Mouse (Mus musculus): ENCODE measurements around the gene Dusp5. TPM values are rescaled to one million over a fixed set of nuclear protein-coding genes. Genes with fewer than 3 reads are reported as not detected.

Gene Dusp5
- total RNA-seq, 1 experiment from 2014 or later = 19.8 TPM

- ATAC-seq (replicated peaks; ENCODE audit: low read depth, poor library complexity, severe bottlenecking) = no peak
Measured at GRCm38 (mm10) chr19:53538024-53538423, 9.1 kb downstream of the Dusp5 start.

DNA sequence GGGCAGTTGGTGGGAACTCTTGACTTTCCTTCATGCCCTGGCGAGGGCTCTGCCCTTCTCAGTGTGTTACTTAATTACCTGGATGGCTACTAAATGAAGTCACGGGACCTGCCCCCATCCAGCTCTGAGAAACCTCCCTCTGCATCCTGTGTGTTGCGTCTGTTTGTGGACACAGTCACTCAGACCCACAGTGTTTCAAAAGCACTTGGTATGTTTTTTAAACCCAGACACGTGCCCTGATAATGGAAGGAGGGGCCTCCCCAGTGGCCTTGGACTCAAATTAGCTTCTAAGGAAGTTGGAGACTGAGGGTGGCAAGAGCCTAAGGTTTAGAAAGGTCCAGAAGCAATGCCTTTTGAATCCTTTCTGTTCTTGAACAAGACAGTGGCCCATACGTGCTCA is 9.9 kb downstream of the Dusp5 start:
- peak; percentile 10; the same call in 1 of the 2 replicates for ATAC-seq (replicated peaks; ENCODE audit: low read depth, poor library complexity, severe bottlenecking)

GRCm38 (mm10) chr19:53539296-53539695 is 10.4 kb downstream of the Dusp5 start:
- no peak for ATAC-seq (replicated peaks; ENCODE audit: low read depth, poor library complexity, severe bottlenecking)

- ATAC-seq (replicated peaks; ENCODE audit: low read depth, poor library complexity, severe bottlenecking) = no peak
Measured at GRCm38 (mm10) chr19:53543602-53544001, 14.7 kb downstream of the Dusp5 start.

GRCm38 (mm10) chr19:53544923-53545561 is 16.1 kb downstream of the Dusp5 start:
- no peak for ATAC-seq (replicated peaks; ENCODE audit: low read depth, poor library complexity, severe bottlenecking)

GRCm38 (mm10) chr19:53547597-53547996 is 18.7 kb downstream of the Dusp5 start:
- ATAC-seq (replicated peaks; ENCODE audit: low read depth, poor library complexity, severe bottlenecking) = peak; percentile 65

- no peak for ATAC-seq (replicated peaks; ENCODE audit: low read depth, poor library complexity, severe bottlenecking)
Measured at GRCm38 (mm10) chr19:53550972-53551371, 22.1 kb downstream of the Dusp5 start.

DNA sequence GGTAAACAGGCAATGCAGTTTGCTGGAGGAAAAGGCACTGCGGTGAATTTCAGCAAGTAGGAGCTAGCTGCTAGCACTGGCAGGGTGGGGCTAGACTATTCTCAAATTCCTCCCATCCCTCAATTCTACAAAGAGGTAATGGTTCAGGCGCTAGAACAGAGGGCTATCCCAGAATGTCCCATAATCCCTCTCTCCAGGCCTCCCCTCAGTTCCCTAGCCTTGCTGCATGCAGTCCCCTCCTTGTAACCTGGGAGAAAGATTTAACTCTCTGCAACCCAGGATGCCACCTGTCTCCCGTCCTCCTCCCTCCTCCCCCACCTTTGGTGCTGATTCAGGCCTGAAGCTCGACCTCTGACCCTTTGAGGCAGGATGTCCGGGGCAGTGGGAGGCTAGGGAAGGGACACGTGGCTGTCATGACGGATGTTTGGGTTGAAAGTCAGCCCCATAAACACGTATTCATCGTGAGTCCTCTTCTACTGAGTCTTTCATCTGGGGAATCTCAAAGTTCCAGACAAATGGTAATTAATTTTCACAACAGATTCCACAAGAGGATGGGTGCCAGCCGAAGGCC is 23.4 kb downstream of the Dusp5 start:
- no peak for ATAC-seq (replicated peaks; ENCODE audit: low read depth, poor library complexity, severe bottlenecking)

- no peak for ATAC-seq (replicated peaks; ENCODE audit: low read depth, poor library complexity, severe bottlenecking)
Measured at GRCm38 (mm10) chr19:53552795-53553194, 23.9 kb downstream of the Dusp5 start.

- 0 out of 2 replicates have a peak, but pooled peaks have one; percentile 24 for ATAC-seq (replicated peaks; ENCODE audit: low read depth, poor library complexity, severe bottlenecking)
Measured at GRCm38 (mm10) chr19:53554402-53554801, 25.5 kb downstream of the Dusp5 start.

DNA sequence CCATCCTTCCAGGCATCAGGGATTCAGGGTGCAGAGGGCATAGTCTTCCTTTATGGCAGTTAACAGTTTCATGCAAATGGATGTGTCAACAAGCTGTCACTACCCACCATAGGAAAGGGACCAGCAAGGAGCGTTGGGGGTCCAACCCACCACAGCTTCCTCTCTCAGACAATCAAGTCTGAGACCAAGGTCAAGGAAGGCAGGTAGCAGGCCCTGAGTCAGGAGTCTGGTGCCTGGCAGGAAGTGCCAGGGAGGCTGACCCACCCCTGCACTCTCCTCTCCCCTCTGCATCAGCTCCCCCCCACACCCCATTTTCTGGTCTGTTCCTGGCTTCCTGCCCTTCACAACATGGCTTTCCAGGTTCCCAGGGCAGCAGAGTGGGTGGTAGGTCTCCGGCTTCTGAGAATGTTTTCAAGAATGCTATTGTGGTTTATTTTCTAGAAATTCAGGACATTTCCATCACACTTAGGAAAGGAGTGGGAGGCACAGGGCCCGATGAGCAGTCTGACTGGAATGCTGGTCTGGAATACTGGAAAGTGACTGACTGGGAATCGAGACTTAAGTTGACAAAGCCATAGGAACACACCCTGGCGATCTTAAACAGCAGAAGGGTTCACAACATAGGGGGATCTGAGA is 26.2 kb downstream of the Dusp5 start:
- ATAC-seq (replicated peaks; ENCODE audit: low read depth, poor library complexity, severe bottlenecking) = no peak

DNA sequence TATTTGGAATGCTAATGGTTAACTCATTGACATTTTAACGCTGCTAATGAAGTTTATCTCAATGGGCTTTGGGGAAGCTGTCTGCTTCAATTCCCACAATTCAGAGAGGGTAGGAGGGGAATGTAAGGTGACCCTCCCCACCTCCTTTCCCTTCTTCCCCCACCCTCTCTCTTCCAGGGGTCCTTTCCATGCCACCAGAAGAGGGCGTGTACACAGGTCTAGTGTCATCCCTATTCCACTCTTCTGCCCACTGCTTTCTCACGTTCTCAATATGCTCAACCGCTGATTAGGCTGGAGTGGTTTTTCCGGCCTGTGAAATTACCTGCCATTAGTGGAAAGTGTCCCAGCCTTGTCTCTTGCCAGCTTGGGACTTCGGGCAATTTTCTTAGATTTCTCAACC is 27.9 kb downstream of the Dusp5 start:
- 0 out of 2 replicates have a peak, but pooled peaks have one; percentile 10 for ATAC-seq (replicated peaks; ENCODE audit: low read depth, poor library complexity, severe bottlenecking)

DNA sequence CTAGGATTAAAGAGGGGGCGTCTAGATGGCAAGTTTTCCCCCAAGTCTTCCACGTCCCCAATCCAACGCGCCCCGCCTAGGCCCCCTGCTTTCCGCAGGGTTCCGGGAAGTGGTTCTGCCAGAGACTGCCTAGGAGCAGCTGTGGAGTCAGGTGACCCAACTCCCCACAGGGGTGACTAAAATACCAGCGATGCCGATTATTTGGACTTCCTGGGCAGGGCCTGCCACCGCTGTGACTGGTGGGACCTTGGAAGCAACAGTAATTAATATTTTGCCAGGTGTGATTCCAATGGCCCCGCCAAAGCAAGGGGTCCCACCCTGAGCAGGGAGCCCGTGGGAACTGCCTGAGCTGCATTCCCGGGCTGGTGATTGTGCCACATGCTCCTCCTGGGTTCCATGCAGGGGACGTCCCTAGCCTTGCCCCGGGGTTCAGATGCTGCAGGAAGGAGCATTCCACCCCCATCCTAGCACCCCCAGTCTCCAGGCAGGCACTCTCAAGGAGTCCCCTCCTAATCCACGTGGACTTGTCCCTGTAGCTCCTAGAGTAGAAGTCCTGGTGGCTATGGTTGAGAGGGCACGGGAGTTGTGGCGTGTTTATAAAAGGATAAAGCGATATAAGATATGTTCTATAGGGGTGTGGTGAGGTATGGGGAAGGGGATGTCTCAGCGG is 28.5 kb downstream of the Dusp5 start:
- peak; percentile 72 for ATAC-seq (replicated peaks; ENCODE audit: low read depth, poor library complexity, severe bottlenecking)

- ATAC-seq (replicated peaks; ENCODE audit: low read depth, poor library complexity, severe bottlenecking) = no peak
Measured at GRCm38 (mm10) chr19:53560436-53560835, 31.5 kb downstream of the Dusp5 start.

GRCm38 (mm10) chr19:53564174-53564573 is 35.3 kb downstream of the Dusp5 start:
- no peak for ATAC-seq (replicated peaks; ENCODE audit: low read depth, poor library complexity, severe bottlenecking)

- ATAC-seq (replicated peaks; ENCODE audit: low read depth, poor library complexity, severe bottlenecking) = peak; percentile 65
Measured at GRCm38 (mm10) chr19:53565565-53566277, 36.8 kb downstream of the Dusp5 start.

GRCm38 (mm10) chr19:53567864-53568263 is 39.0 kb downstream of the Dusp5 start:
- peak; percentile 29; the same call in 1 of the 2 replicates for ATAC-seq (replicated peaks; ENCODE audit: low read depth, poor library complexity, severe bottlenecking)

- ATAC-seq (replicated peaks; ENCODE audit: low read depth, poor library complexity, severe bottlenecking) = no peak
Measured at GRCm38 (mm10) chr19:53568553-53568952, 39.6 kb downstream of the Dusp5 start.

GRCm38 (mm10) chr19:53571056-53571455 is 42.1 kb downstream of the Dusp5 start:
- no peak for ATAC-seq (replicated peaks; ENCODE audit: low read depth, poor library complexity, severe bottlenecking)

Data from common myeloid progenitor, adult 5-6 weeks (primary cell).